In the genomic region with DNA sequence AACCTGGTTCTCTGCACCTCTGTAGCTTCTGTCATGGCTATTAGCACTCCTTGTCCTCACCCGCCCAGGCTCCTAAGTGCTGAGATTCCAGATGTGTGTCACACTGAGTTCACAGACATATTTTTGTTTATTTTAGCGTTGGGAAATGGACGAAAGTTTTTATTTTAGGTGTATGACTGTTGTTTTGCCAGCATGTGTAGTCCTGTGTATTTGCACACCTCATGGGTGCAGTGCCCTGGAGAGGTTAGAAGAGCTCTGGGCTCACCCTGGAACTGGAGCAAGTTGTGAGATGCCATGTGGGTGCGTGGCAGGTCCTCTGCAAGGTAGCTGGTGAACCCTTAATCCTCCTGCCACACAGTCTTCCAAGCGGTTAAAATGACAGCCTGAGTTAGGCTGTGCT, we compare ENCODE assay signal across 20 mouse cellular contexts. TPM values are rescaled to one million over a fixed set of nuclear protein-coding genes. Genes with fewer than 3 reads are reported as not detected.
DNase-seq lines count a peak whose midpoint lies in the region; ATAC-seq and TF ChIP-seq lines count a peak whose summit lies in the region.
"Had no signal": no experiment of that assay in that cellular context is flagged by ENCODE, and none has a peak within 500 bp of the region (broad histone marks: within the 10 kb centered on the region; RNA-seq: fewer than 3 reads in every experiment).

No protein-coding gene starts in this region.

- peaks cover 96% of the 10 kb centered on the region for H3K27me3 ChIP-seq in heart, embryonic 13.5 days (replicated peaks)
- peaks cover 33% of the 10 kb centered on the region for H3K27me3 ChIP-seq in lung, embryonic 16.5 days (ENCODE audit: control insufficient read depth, insufficient read depth, low read depth, low read length)
- peaks cover 83% of the 10 kb centered on the region for H3K27me3 ChIP-seq in embryonic facial prominence, embryonic 10.5 days (replicated peaks; ENCODE audit: low read depth, poor library complexity, severe bottlenecking)
- H3K27me3 ChIP-seq in limb, embryonic 10.5 days (ENCODE audit: low read depth, poor library complexity, severe bottlenecking) = peaks cover 95% of the 10 kb centered on the region
- H3K27me3 ChIP-seq in midbrain, postnatal 0 days (ENCODE audit: insufficient read depth, low read length) = peaks cover 48% of the 10 kb centered on the region

- no peaks in the 10 kb centered on the region for H3K36me3 ChIP-seq in heart, embryonic 13.5 days
- no peaks in the 10 kb centered on the region for H3K36me3 ChIP-seq in lung, embryonic 16.5 days (ENCODE audit: control insufficient read depth, insufficient read depth, low read length)
- no peaks in the 10 kb centered on the region for H3K36me3 ChIP-seq in embryonic facial prominence, embryonic 10.5 days (replicated peaks)
- H3K36me3 ChIP-seq in limb, embryonic 10.5 days = no peaks in the 10 kb centered on the region
- no peaks in the 10 kb centered on the region for H3K36me3 ChIP-seq in midbrain, postnatal 0 days (ENCODE audit: insufficient read depth, low read length)
- H3K36me3 ChIP-seq: hindbrain, embryonic 13.5 days; liver, embryonic 12.5 days; midbrain, embryonic 10.5 days had no signal

- DNase-seq in heart, postnatal 10 days = no peak
- DNase-seq in lung, postnatal 14 days = no peak
- no peak for DNase-seq in embryonic facial prominence, embryonic 10.5 days (ENCODE audit: low spot score)
- no peak for DNase-seq in limb, embryonic 10.5 days (ENCODE audit: low spot score)
- DNase-seq in thymus, adult 18-20 months = no peak
- no peak for DNase-seq in midbrain, postnatal 0 days (ENCODE audit: low spot score)
- DNase-seq: adrenal gland, postnatal 36 days; cerebellum, adult 9-11 months; kidney, adult 18-20 months; lung, postnatal 4 days; right cerebral cortex, postnatal 25 days had no signal

- intact Hi-C loops in heart, postnatal 10 days (cut with DNase I) = no loop called here

- no peak for TF ChIP-seq CTCF in midbrain, postnatal 0 days (IDR thresholded peaks at IDR 0.05)

- WGBS in heart, embryonic 13.5 days = 38% methylated on average over 5 of the region's 5 CpGs
- WGBS in lung, embryonic 16.5 days = 25% methylated on average over 5 of the region's 5 CpGs
- 35% methylated on average over 5 of the region's 5 CpGs for WGBS in embryonic facial prominence, embryonic 10.5 days
- WGBS in limb, embryonic 10.5 days = 41% methylated on average over 5 of the region's 5 CpGs
- WGBS in midbrain, postnatal 0 days = 40% methylated on average over 5 of the region's 5 CpGs

- no peaks in the 10 kb centered on the region for H3K9me3 ChIP-seq in heart, embryonic 13.5 days
- no peaks in the 10 kb centered on the region for H3K9me3 ChIP-seq in lung, embryonic 16.5 days (ENCODE audit: control insufficient read depth, low read length)
- no peaks in the 10 kb centered on the region for H3K9me3 ChIP-seq in embryonic facial prominence, embryonic 10.5 days
- H3K9me3 ChIP-seq in limb, embryonic 10.5 days (replicated peaks) = no peaks in the 10 kb centered on the region
- H3K9me3 ChIP-seq in midbrain, postnatal 0 days (ENCODE audit: low read length) = no peaks in the 10 kb centered on the region
- H3K9me3 ChIP-seq: forebrain, embryonic 13.5 days; hindbrain, embryonic 13.5 days; liver, embryonic 12.5 days; midbrain, embryonic 10.5 days had no signal

- no peak for ATAC-seq in heart, embryonic 13.5 days (ENCODE audit: extremely low read depth, insufficient number of reproducible peaks, low FRiP score, low TSS enrichment)
- ATAC-seq in lung, embryonic 16.5 days (ENCODE audit: low read depth) = no peak
- no peak for ATAC-seq in midbrain, postnatal 0 days (ENCODE audit: low FRiP score)
- ATAC-seq: forebrain, embryonic 13.5 days; liver, embryonic 12.5 days had no signal

- H3K4me3 ChIP-seq in heart, embryonic 13.5 days = peak overlapping the region; percentile 61; the same call in 1 of the 2 replicates
- no peak overlapping the region for H3K4me3 ChIP-seq in lung, embryonic 16.5 days (ENCODE audit: low read length)
- peak overlapping the region; percentile 63; the same call in 1 of the 2 replicates for H3K4me3 ChIP-seq in embryonic facial prominence, embryonic 10.5 days
- H3K4me3 ChIP-seq in limb, embryonic 10.5 days = 0 out of 2 replicates have a peak overlapping the region, but pooled peaks have one; percentile 54
- H3K4me3 ChIP-seq in midbrain, postnatal 0 days (ENCODE audit: low read depth, low read length) = no peak overlapping the region

- H3K27ac ChIP-seq in heart, embryonic 13.5 days (replicated peaks) = no peak overlapping the region
- no peak overlapping the region for H3K27ac ChIP-seq in lung, embryonic 16.5 days (ENCODE audit: low read length)
- H3K27ac ChIP-seq in embryonic facial prominence, embryonic 10.5 days (replicated peaks) = no peak overlapping the region
- no peak overlapping the region for H3K27ac ChIP-seq in limb, embryonic 10.5 days
- H3K27ac ChIP-seq in midbrain, postnatal 0 days (ENCODE audit: low read depth, low read length) = no peak overlapping the region
- H3K27ac ChIP-seq: forebrain, embryonic 13.5 days; hindbrain, embryonic 13.5 days; liver, embryonic 12.5 days had no signal

- peak overlapping the region; percentile 72; the same call in 1 of the 2 replicates for H3K4me2 ChIP-seq in heart, embryonic 13.5 days
- peak overlapping the region; percentile 39; the same call in 1 of the 2 replicates for H3K4me2 ChIP-seq in lung, embryonic 16.5 days (ENCODE audit: low read depth, low read length)
- H3K4me2 ChIP-seq in midbrain, postnatal 0 days (ENCODE audit: low read depth, low read length, poor library complexity, severe bottlenecking) = no peak overlapping the region

- H3K9ac ChIP-seq in heart, embryonic 13.5 days = no peak overlapping the region; the same call in 1 of the 2 replicates
- no peak overlapping the region for H3K9ac ChIP-seq in lung, embryonic 16.5 days (ENCODE audit: low read length)
- H3K9ac ChIP-seq in midbrain, postnatal 0 days (replicated peaks; ENCODE audit: low read length, poor library complexity, severe bottlenecking) = no peak overlapping the region
- H3K9ac ChIP-seq: forebrain, embryonic 13.5 days; hindbrain, embryonic 13.5 days; liver, embryonic 12.5 days had no signal

- H3K4me1 ChIP-seq in heart, embryonic 13.5 days = peaks cover 7% of the 10 kb centered on the region; the same call in 1 of the 2 replicates
- no peaks in the 10 kb centered on the region; the same call in 1 of the 2 replicates for H3K4me1 ChIP-seq in lung, embryonic 16.5 days (replicated peaks; ENCODE audit: control insufficient read depth, insufficient read depth, low read length)
- H3K4me1 ChIP-seq in embryonic facial prominence, embryonic 10.5 days = peaks cover 38% of the 10 kb centered on the region
- H3K4me1 ChIP-seq in limb, embryonic 10.5 days = peaks cover 15% of the 10 kb centered on the region
- H3K4me1 ChIP-seq in midbrain, postnatal 0 days (ENCODE audit: insufficient read depth, low read length) = no peaks in the 10 kb centered on the region; the same call in 1 of the 2 replicates
- H3K4me1 ChIP-seq: liver, embryonic 12.5 days had no signal

RNA-seq across cellular contexts. Expression of gene Prkcz, which starts 1.3 kb away (rescaled TPM):
- 7.2 TPM in 2 replicates for polyA plus RNA-seq in heart, embryonic 13.5 days (2015; fragmentation: Nextera tagmentation; extraction: Ambion mirVana)
- total RNA-seq in heart, postnatal 10 days (2021) = 1 to 10 TPM; 1.7 to 2.3 TPM
- polyA plus RNA-seq in lung, embryonic 16.5 days (2015; fragmentation: Nextera tagmentation; extraction: Ambion mirVana) = 20.6 and 21.1 TPM in 2 replicates
- 12.4 and 13.7 TPM in 2 replicates for polyA plus RNA-seq in embryonic facial prominence, embryonic 10.5 days (2016; fragmentation: Nextera tagmentation; extraction: Ambion mirVana)
- polyA plus RNA-seq in limb, embryonic 10.5 days (2016; fragmentation: Nextera tagmentation; extraction: Ambion mirVana) = 8.4 and 9.3 TPM in 2 replicates
- 103 and 104 TPM in 2 replicates for total RNA-seq in midbrain, postnatal 0 days (2014; rRNA removed)
- 104 and 106 TPM in 2 replicates for polyA plus RNA-seq in midbrain, postnatal 0 days (2015; fragmentation: Nextera tagmentation; extraction: Ambion mirVana)

RNA-seq across cellular contexts. Expression of gene Gabrd, which starts 35.5 kb away (rescaled TPM):
- polyA plus RNA-seq in heart, embryonic 13.5 days (2015; fragmentation: Nextera tagmentation; extraction: Ambion mirVana) = 0.17 TPM in 1 of 2 replicates, not detected in the other
- not detected for total RNA-seq in heart, postnatal 10 days (2021)
- polyA plus RNA-seq in lung, embryonic 16.5 days (2015; fragmentation: Nextera tagmentation; extraction: Ambion mirVana) = 0.08 and 0.16 TPM in 2 replicates
- not detected in 2 replicates for polyA plus RNA-seq in embryonic facial prominence, embryonic 10.5 days (2016; fragmentation: Nextera tagmentation; extraction: Ambion mirVana)
- polyA plus RNA-seq in limb, embryonic 10.5 days (2016; fragmentation: Nextera tagmentation; extraction: Ambion mirVana) = not detected in 2 replicates
- total RNA-seq in midbrain, postnatal 0 days (2014; rRNA removed) = 0.11 and 0.52 TPM in 2 replicates
- polyA plus RNA-seq in midbrain, postnatal 0 days (2015; fragmentation: Nextera tagmentation; extraction: Ambion mirVana) = 0.36 and 0.37 TPM in 2 replicates
- total RNA-seq: ES-E14 had no signal
- polyA plus RNA-seq: C2C12; heart, postnatal 0 days; liver, embryonic 12.5 days; midbrain, embryonic 10.5 days had no signal

RNA-seq across cellular contexts. Expression of gene Cfap74, which starts 46.5 kb away (rescaled TPM):
- 0.89 and 1.3 TPM in 2 replicates for polyA plus RNA-seq in heart, embryonic 13.5 days (2015; fragmentation: Nextera tagmentation; extraction: Ambion mirVana)
- total RNA-seq in heart, postnatal 10 days (2021) = under 1 TPM; 0.30 to 0.34 TPM
- polyA plus RNA-seq in lung, embryonic 16.5 days (2015; fragmentation: Nextera tagmentation; extraction: Ambion mirVana) = 2.8 and 3.0 TPM in 2 replicates
- 6.7 and 7.3 TPM in 2 replicates for polyA plus RNA-seq in embryonic facial prominence, embryonic 10.5 days (2016; fragmentation: Nextera tagmentation; extraction: Ambion mirVana)
- polyA plus RNA-seq in limb, embryonic 10.5 days (2016; fragmentation: Nextera tagmentation; extraction: Ambion mirVana) = 6.4 and 7.9 TPM in 2 replicates
- 5.7 TPM in 2 replicates for total RNA-seq in midbrain, postnatal 0 days (2014; rRNA removed)
- polyA plus RNA-seq in midbrain, postnatal 0 days (2015; fragmentation: Nextera tagmentation; extraction: Ambion mirVana) = 5.8 and 6.5 TPM in 2 replicates

Comparison
In these comparisons a context has a peak if more than half of its experiments do, and no peak if none do; other contexts are left out.
1. H3K4me3 ChIP-seq: peak in heart, embryonic 13.5 days (single experiment), embryonic facial prominence, embryonic 10.5 days (single experiment) and limb, embryonic 10.5 days (single experiment); none in lung, embryonic 16.5 days (single experiment) and midbrain, postnatal 0 days (single experiment).